Mouse (Mus musculus): ENCODE data around the gene H2al1g.
"Not testable (repeated sequence)": the region's sequence is repeated elsewhere in the genome, so short reads cannot be mapped to it uniquely, and the experiment has no call there.

GRCm38 (mm10) chrX:11314858-11315257 is 3.2 kb upstream of the H2al1g start, which contains the start of gene H2al1f:
- not testable (repeated sequence) for TF ChIP-seq POLR2A (IDR thresholded peaks at IDR 0.05; ENCODE audit: control insufficient read depth, extremely low read depth, insufficient read depth, low read length, poor library complexity); CTCF (IDR thresholded peaks at IDR 0.05; ENCODE audit: borderline replicate concordance, control insufficient read depth, extremely low read depth, insufficient read depth, low read length, poor library complexity)

All from thymus, adult 2 months (tissue).